ENCODE assay signal across 9 mouse cellular contexts in the genomic region with DNA sequence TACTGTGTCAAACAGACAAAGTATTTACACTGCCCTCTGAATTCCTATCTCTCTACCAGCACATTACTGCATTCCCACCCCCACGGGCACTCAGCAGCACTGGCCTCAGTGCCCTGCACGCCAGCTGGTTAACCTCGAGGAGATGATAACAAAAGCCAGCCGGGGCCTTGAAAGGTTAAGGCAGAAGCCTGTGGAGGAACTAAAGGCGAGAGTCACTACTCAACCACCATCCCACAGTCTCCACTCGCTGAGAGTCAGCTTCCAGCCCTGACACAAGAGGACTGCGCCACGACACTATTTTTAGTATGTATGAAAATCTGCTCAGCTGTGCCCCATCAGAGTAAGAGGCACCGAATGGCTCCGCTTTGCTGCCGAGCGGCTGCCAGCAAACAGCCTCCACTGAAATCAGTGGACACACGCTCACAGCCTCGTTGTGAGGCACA. TPM values are rescaled to one million over a fixed set of nuclear protein-coding genes. Genes with fewer than 3 reads are reported as not detected.
DNase-seq lines count a peak whose midpoint lies in the region; ATAC-seq and TF ChIP-seq lines count a peak whose summit lies in the region.
"Had no signal": no experiment of that assay in that cellular context is flagged by ENCODE, and none has a peak within 500 bp of the region (broad histone marks: within the 10 kb centered on the region; RNA-seq: fewer than 3 reads in every experiment).

No protein-coding gene starts in this region.

- peak; percentile 85 for ATAC-seq in frontal cortex, adult (ENCODE audit: low TSS enrichment)
- peak; percentile 43 for ATAC-seq in liver, postnatal 0 days
- ATAC-seq in midbrain, embryonic 16.5 days: no peak

- H3K36me3 ChIP-seq in liver, postnatal 0 days (replicated peaks; ENCODE audit: insufficient read depth, low read length): peaks cover 3% of the 10 kb centered on the region; the same call in 1 of the 2 replicates
- H3K36me3 ChIP-seq in midbrain, embryonic 16.5 days (ENCODE audit: control insufficient read depth, insufficient read depth, low read length): no peaks in the 10 kb centered on the region
- H3K36me3 ChIP-seq: hindbrain, embryonic 13.5 days had no signal

- WGBS in liver, postnatal 0 days (ENCODE audit: insufficient replicate concordance): 46% methylated on average over 14 of the region's 14 CpGs
- WGBS in midbrain, embryonic 16.5 days: 69% methylated on average over 14 of the region's 14 CpGs

- no peaks in the 10 kb centered on the region for H3K9me3 ChIP-seq in liver, postnatal 0 days (ENCODE audit: low read length)
- H3K9me3 ChIP-seq in midbrain, embryonic 16.5 days (replicated peaks; ENCODE audit: control insufficient read depth, low read length, poor library complexity, severe bottlenecking): no peaks in the 10 kb centered on the region
- H3K9me3 ChIP-seq: hindbrain, embryonic 13.5 days had no signal

- 0 out of 2 replicates have a peak, but pooled peaks cover 2% of the 10 kb centered on the region for H3K4me1 ChIP-seq in liver, postnatal 0 days (ENCODE audit: insufficient read depth)
- H3K4me1 ChIP-seq in midbrain, embryonic 16.5 days (ENCODE audit: control insufficient read depth, insufficient read depth, low read length): no peaks in the 10 kb centered on the region

- no peak for TF ChIP-seq CTCF in liver, postnatal 0 days (IDR thresholded peaks at IDR 0.05; ENCODE audit: low read depth)

- intact Hi-C loops in heart, postnatal 10 days (cut with DNase I): no loop called here

- H3K9ac ChIP-seq in liver, postnatal 0 days (replicated peaks): no peak overlapping the region
- no peak overlapping the region for H3K9ac ChIP-seq in midbrain, embryonic 16.5 days (ENCODE audit: low read depth, low read length)
- H3K9ac ChIP-seq: hindbrain, embryonic 13.5 days had no signal

- DNase-seq in frontal cortex, postnatal 25 days (ENCODE audit: low spot score in 2 of 2): no peak
- no peak for DNase-seq in liver, postnatal 0 days
- DNase-seq in liver: no peak
- DNase-seq in brain, adult 2 months (ENCODE audit: low read depth, low spot score): peak; percentile 83
- DNase-seq in heart, postnatal 10 days: peak; percentile 43 to 48
- no peak for DNase-seq in right cerebral cortex, postnatal 36 days (ENCODE audit: low spot score in 2 of 2)

- no peak overlapping the region for H3K4me2 ChIP-seq in liver, postnatal 0 days (ENCODE audit: low read depth, low read length)
- H3K4me2 ChIP-seq in midbrain, embryonic 16.5 days (ENCODE audit: low read length): no peak overlapping the region
- H3K4me2 ChIP-seq: hindbrain, embryonic 13.5 days had no signal

- no peaks in the 10 kb centered on the region for H3K27me3 ChIP-seq in liver, postnatal 0 days (ENCODE audit: insufficient read depth, low read length)
- no peaks in the 10 kb centered on the region for H3K27me3 ChIP-seq in midbrain, embryonic 16.5 days (ENCODE audit: control insufficient read depth, insufficient read depth, low read depth, low read length)
- H3K27me3 ChIP-seq: hindbrain, embryonic 13.5 days had no signal

- no peak for TF ChIP-seq EP300 in liver, postnatal 0 days (IDR thresholded peaks at IDR 0.05; ENCODE audit: low read depth)

- H3K27ac ChIP-seq in liver, postnatal 0 days (ENCODE audit: low read depth): peak overlapping the region; percentile 5; the same call in 1 of the 2 replicates
- H3K27ac ChIP-seq in midbrain, embryonic 16.5 days (ENCODE audit: low read length): no peak overlapping the region
- H3K27ac ChIP-seq: hindbrain, embryonic 13.5 days had no signal

- H3K4me3 ChIP-seq in liver, postnatal 0 days (ENCODE audit: low read depth, low read length): no peak overlapping the region
- no peak overlapping the region for H3K4me3 ChIP-seq in midbrain, embryonic 16.5 days (ENCODE audit: low read depth, low read length)
- H3K4me3 ChIP-seq: hindbrain, embryonic 13.5 days had no signal

RNA-seq across cellular contexts. Expression of gene Xxylt1, which starts 35.0 kb away (rescaled TPM):
- 1.6 TPM in 2 replicates for polyA plus RNA-seq in liver, postnatal 0 days (2015; fragmentation: Nextera tagmentation; extraction: Ambion mirVana)
- total RNA-seq in heart, postnatal 10 days (2021): 10 to 100 TPM; 15.8 to 17.6 TPM
- 12.4 and 13.7 TPM in 2 replicates for polyA plus RNA-seq in midbrain, embryonic 16.5 days (2015; fragmentation: Nextera tagmentation; extraction: Ambion mirVana)

Comparison
In these comparisons a context has a peak if more than half of its experiments do, and no peak if none do; other contexts are left out.
1. DNase-seq: peak in brain, adult 2 months (single experiment) and heart, postnatal 10 days (2 of 2); none in frontal cortex, postnatal 25 days (0 of 2), liver, postnatal 0 days (single experiment), liver (single experiment) and right cerebral cortex, postnatal 36 days (0 of 2).